Mouse (Mus musculus) cerebellum, adult 8-10 months (tissue): Measurements from ENCODE around the gene Olfr715b.
"Not testable (repeated sequence)": the region's sequence is repeated elsewhere in the genome, so short reads cannot be mapped to it uniquely, and the experiment has no call there.

Experiments used
- DNase-seq: peaks from one replicate; pipeline ENCODE4 v3.0.0; 2022

Gene Olfr715b

DNA sequence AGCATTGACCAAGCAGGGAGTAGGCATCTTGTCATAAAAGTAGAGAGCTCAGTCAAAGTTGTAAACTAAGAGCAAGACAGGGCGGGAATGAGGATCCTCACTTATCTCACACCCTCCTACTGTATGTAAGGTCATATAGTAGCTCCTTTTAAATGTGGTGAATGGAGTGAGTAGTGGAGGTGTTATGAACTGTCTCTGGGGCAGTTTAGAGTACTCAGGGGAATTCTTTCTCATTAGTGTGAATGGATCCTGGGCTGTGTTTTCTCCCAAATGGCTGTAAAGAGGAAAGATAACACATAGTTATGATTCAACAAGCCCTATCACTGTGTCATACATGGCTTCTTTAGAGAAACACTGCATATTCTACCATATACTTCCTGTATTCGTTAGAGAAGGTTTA lies at the start of gene Olfr715b:
Gene Olfr715b (minus strand): TSS at position 101 of the 400 bp plus-strand sequence.
- not testable (repeated sequence) for DNase-seq

DNA sequence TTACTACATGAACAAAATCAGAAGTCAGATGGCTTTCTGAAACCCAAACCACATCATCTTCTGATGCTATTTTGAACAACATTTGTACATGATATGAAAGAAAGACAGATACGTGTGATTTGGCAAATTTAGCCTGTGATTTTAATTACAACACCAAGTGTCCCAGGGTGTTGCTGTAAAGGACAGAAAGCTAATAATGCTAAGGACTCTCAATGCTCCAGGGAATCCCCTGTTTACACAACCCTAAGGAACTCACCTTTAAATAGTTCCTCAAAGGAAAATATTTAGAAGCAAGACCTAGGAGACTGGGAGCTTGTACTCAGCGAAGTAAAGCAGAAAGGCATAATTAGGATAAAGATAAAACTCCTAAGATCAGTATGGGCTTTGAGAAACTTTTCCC lies 27.9 kb upstream of the Olfr715b start, which contains the start of gene Olfr716:
Gene Olfr716 (plus strand): TSS at position 301 of the 400 bp plus-strand sequence.
- DNase-seq: not testable (repeated sequence)

DNA sequence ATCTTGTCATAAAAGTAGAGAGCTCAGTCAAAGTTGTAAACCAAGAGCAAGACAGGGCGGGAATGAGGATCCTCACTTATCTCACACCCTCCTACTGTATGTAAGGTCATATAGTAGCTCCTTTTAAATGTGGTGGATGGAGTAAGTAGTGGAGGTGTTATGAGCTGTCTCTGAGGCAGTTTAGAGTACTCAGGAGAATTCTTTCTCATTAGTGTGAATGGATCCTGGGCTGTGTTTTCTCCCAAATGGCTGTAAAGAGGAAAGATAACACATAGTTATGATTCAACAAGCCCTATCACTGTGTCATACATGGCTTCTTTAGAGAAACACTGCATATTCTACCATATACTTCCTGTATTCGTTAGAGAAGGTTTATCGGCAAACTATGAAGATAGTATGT lies 20.8 kb upstream of the Olfr715b start, which contains the start of gene Olfr715:
Gene Olfr715 (minus strand): TSS at position 101 of the 400 bp plus-strand sequence.
- DNase-seq: not testable (repeated sequence)

DNA sequence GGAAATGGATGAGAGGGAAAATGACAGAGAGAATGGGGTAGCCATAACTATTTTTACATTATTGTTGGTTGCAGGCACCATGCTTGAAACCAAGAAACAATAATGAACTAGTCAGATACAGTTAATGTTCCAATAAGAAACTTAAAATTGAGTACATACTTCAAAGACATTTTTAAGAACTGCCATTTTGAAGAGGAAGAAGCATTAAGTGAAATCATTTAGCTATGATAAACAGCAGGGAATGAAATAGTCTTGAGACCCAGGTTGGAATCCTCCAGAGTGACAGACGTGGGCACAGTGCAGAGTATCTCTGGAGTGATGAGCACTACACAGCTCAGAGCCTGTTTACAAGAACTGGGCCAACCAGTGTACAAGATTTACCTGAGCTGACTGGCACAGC lies 17.2 kb downstream of the Olfr715b start, which contains the start of gene Olfr17:
Gene Olfr17 (plus strand): TSS at position 301 of the 400 bp plus-strand sequence.
- DNase-seq: no peak

DNA sequence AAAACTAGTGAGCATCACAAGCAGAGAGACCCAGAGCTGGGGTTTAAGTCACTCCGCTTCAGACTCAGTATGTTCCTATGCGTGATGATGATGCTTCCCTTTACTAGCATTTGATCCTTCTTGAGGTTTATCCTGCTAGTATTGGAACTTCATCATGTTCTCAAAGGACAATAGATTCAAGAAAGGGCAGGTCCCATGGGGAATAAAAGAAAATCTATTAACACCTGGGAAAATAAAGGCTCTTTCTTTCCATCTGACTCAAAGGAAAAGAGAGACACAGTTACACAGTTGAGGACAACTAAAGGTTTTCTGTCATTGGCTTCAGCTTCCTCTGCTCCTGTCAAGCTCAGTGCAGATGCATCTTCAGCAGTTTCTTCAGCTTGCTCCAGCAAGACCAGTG lies 39.5 kb downstream of the Olfr715b start, which contains the start of gene Olfr714:
Gene Olfr714 (plus strand): TSS at position 301 of the 400 bp plus-strand sequence.
- no peak for DNase-seq
